Mouse (Mus musculus) myocyte (in vitro differentiated cells): ENCODE measurements around the gene Parp6.

Experiments used
- CEBPB ChIP-seq: IDR thresholded peaks from 2 replicates; pipeline ENCODE4 v1.6.1; 2011; ENCODE audit warnings: mild to moderate bottlenecking, moderate library complexity; ENCODE audit not compliant: poor library complexity, insufficient read depth, severe bottlenecking
- E2F4 ChIP-seq: IDR thresholded peaks from one replicate; pipeline ENCODE4 v1.6.1; 2011; ENCODE audit warnings: mild to moderate bottlenecking, control low read depth, moderate library complexity; ENCODE audit not compliant: insufficient read depth
- MAX ChIP-seq: IDR thresholded peaks from one replicate; pipeline ENCODE4 v1.6.1; 2011; ENCODE audit warnings: low read depth, mild to moderate bottlenecking, control low read depth
- MYOD1 ChIP-seq, 3 experiments: IDR thresholded peaks; one replicate each; pipeline ENCODE4 v1.6.1; 2011; ENCODE audit warnings: control low read depth in 2 of 3, low read depth in 2 of 3, mild to moderate bottlenecking in 2 of 3, moderate library complexity in 1 of 3; ENCODE audit not compliant: insufficient read length in 2 of 3, control insufficient read depth in 1 of 3
- POLR2A ChIP-seq: IDR thresholded peaks from one replicate; pipeline ENCODE4 v1.6.1; 2011; ENCODE audit warnings: low read depth, mild to moderate bottlenecking, control low read depth, moderate library complexity; ENCODE audit not compliant: insufficient read length
- POLR2AphosphoS2 ChIP-seq: IDR thresholded peaks from one replicate; pipeline ENCODE4 v1.6.1; 2011; ENCODE audit warnings: low read depth, control low read depth; ENCODE audit not compliant: insufficient read length
- REST ChIP-seq: IDR thresholded peaks from one replicate; pipeline ENCODE4 v1.6.1; 2011; ENCODE audit warnings: mild to moderate bottlenecking, control low read depth, moderate library complexity; ENCODE audit not compliant: insufficient read depth, insufficient read length
- SRF ChIP-seq: IDR thresholded peaks from one replicate; pipeline ENCODE4 v1.6.1; 2011; ENCODE audit warnings: low read depth; ENCODE audit not compliant: control insufficient read depth, insufficient read length
- TCF12 ChIP-seq: IDR thresholded peaks from one replicate; pipeline ENCODE4 v1.6.1; 2011; ENCODE audit warnings: mild to moderate bottlenecking, control low read depth; ENCODE audit not compliant: poor library complexity, insufficient read depth, severe bottlenecking
- TCF3 ChIP-seq: IDR thresholded peaks from one replicate; pipeline ENCODE4 v1.6.1; 2011; ENCODE audit warnings: low read depth, control low read depth; ENCODE audit not compliant: insufficient read length
- USF1 ChIP-seq: IDR thresholded peaks from one replicate; pipeline ENCODE4 v1.6.1; 2011; ENCODE audit warnings: low read depth, mild to moderate bottlenecking, control low read depth, moderate library complexity

- TF ChIP-seq TCF3 = no peak
- no peak for TF ChIP-seq MAX
- no peak for TF ChIP-seq POLR2A
- no peak for TF ChIP-seq REST
- TF ChIP-seq E2F4 = no peak
- no peak for TF ChIP-seq TCF12
- TF ChIP-seq MYOD1 (IDR thresholded peaks at IDR 0.05; ENCODE audit: control insufficient read depth in 1 of 3, insufficient read length in 2 of 3, low read depth in 2 of 3) = no peak
- TF ChIP-seq USF1 = no peak
- TF ChIP-seq SRF = no peak
- no peak for TF ChIP-seq POLR2AphosphoS2
- TF ChIP-seq CEBPB = no peak
These were observed 46.1 kb downstream of the Parp6 start for GRCm38 (mm10) chr9:59663226-59663625.
